Mouse (Mus musculus) hindbrain, embryonic 14.5 days (tissue): ENCODE measurements around the gene Angptl1. TPM values are rescaled to one million over a fixed set of nuclear protein-coding genes. Genes with fewer than 3 reads are reported as not detected.

Source experiments
- ATAC-seq: fragments of 200-750 bp; cut with Nextera tagmentation; 2 replicates; pipeline ENCODE4 v1.8.0; 2017; ENCODE audit warnings: moderate number of reproducible peaks, mild to moderate bottlenecking, moderate TSS enrichment, moderate library complexity; ENCODE audit not compliant: low FRiP score
- DNase-seq: peaks from one replicate; pipeline ENCODE4 v3.0.0-alpha.2; 2015; ENCODE audit warnings: low spot score
- H3K27ac ChIP-seq: fragments of 300-500 bp; sonication (generic); 2 replicates; pipeline ENCODE4 v1.5.1; 2014; ENCODE audit warnings: mild to moderate bottlenecking, moderate library complexity
- H3K27me3 ChIP-seq: fragments of 300-500 bp; sonication (generic); 2 replicates; pipeline ENCODE4 v1.6.1; 2014; ENCODE audit warnings: mild to moderate bottlenecking, low read length, mixed read lengths; ENCODE audit not compliant: control insufficient read depth, insufficient read depth
- H3K36me3 ChIP-seq: fragments of 300-500 bp; sonication (generic); replicated peaks from 2 replicates; pipeline ENCODE4 v1.6.1; 2014; ENCODE audit not compliant: control insufficient read depth, insufficient read depth
- H3K4me1 ChIP-seq: fragments of 300-500 bp; sonication (generic); replicated peaks from 2 replicates; pipeline ENCODE4 v1.6.1; 2014; ENCODE audit warnings: antibody characterized with exemption, low read length, mixed read lengths; ENCODE audit not compliant: control insufficient read depth, insufficient read depth
- H3K4me2 ChIP-seq: fragments of 300-500 bp; sonication (generic); replicated peaks from 2 replicates; pipeline ENCODE4 v1.6.1; 2014; ENCODE audit warnings: mild to moderate bottlenecking, moderate library complexity
- H3K4me3 ChIP-seq: fragments of 300-500 bp; sonication (generic); replicated peaks from 2 replicates; pipeline ENCODE4 v1.5.1; 2014; ENCODE audit warnings: mild to moderate bottlenecking, low read length
- H3K9ac ChIP-seq: fragments of 300-500 bp; sonication (generic); 2 replicates; pipeline ENCODE4 v1.6.1; 2014
- H3K9me3 ChIP-seq: fragments of 300-500 bp; sonication (generic); 2 replicates; pipeline ENCODE4 v1.6.1; 2016; ENCODE audit warnings: low read length; ENCODE audit not compliant: control insufficient read depth
- WGBS: fragments of 180-500 bp; shearing (Covaris S2); extraction: QIAGEN DNeasy Blood & Tissue Kit; methylation state at CpG from one replicate; pipeline ENCODE4 v1.1.7; 2014; 5-methylcytosine and 5-hydroxymethylcytosine counted together
- polyA plus RNA-seq: library from polyadenylated mRNA; unstranded; fragments of >200 nt; fragmentation: Nextera tagmentation; extraction: Ambion mirVana; gene quantifications from 2 replicates; pipeline ENCODE4 v1.2.1, GENCODE M21; 2014

Gene Angptl1
- polyA plus RNA-seq, result 2.2 and 3.6 TPM in 2 replicates

DNA sequence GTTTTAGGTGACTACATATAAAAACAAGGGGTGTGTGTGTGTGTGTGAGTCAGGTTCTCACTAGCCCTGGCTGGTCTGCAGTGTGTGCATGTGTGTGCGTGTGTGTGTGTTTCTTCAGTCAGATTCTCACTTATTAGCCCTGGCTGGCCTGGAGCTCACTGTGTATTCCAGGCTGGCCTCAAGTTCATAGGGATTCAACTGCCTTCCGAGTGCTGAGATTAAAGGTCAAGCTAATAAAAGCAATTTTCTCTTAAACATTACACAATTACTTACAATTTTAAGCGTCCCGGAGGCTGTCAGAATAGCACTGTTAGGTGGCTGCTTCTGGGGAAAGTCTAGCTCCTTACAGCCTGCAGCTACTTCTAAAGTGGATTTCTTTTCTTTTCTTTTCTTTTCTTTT, at the start of gene Angptl1:
Gene Angptl1, plus strand, starts transcription at position 386 of the 400 bp plus-strand sequence.
- Histone ChIP-seq H3K27me3 (no peaks in the 10 kb centered on the region), H3K36me3 (no peaks in the 10 kb centered on the region), H3K4me2 (peak within 1 kb of the TSS; percentile 28; the same call in 1 of the 2 replicates), H3K4me3 (no peak within 1 kb of the TSS), H3K4me1 (0 out of 2 replicates have a peak, but pooled peaks cover 5% of the 10 kb centered on the region), H3K9ac (no peak within 1 kb of the TSS), H3K9me3 (no peaks in the 10 kb centered on the region), H3K27ac (no peak within 1 kb of the TSS; the same call in 1 of the 2 replicates)
- WGBS, result 55% methylated on average over 4 of the region's 4 CpGs
- ATAC-seq (no peak), DNase-seq (no peak)

DNA sequence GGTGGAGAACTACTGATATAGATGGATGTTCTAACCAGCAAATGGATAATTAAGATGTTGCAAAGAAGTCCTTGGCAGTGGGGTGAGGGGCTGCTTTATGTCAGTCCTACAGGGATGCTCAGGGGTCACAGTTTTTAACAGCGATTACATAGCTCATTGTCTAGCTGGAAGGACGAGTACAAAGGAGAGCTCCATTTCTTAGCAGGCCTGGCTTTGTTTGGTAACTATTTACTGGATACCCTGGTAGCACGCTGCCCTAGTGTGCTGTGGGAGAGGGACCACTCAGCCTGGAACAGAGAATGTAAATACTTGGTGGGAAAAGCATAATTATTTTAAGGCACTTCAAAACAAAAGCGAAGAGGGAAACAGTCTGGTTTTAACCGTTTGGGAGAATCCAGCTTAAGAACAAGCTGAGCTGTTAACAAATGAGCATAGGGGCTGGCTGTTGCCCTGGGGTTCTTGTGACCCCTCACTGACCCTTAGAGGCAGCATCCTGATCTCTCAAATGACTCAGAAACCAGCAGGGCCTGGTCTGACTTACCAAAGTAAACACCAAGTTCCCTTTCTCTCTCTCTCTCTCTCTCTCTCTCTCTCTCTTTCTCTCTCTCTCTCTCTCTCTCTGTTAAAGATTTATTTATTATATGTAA, 48.4 kb upstream of the Angptl1 start:
- H3K36me3 ChIP-seq, result no peaks in the 10 kb centered on the region
- WGBS, result 8% methylated on average over 5 of the region's 5 CpGs
- ATAC-seq (no peak; the same call in 1 of the 2 replicates), DNase-seq (no peak)
- no peak overlapping the region for H3K27ac ChIP-seq
- H3K4me3 ChIP-seq, result no peak overlapping the region
- no peaks in the 10 kb centered on the region for H3K9me3 ChIP-seq
- no peak overlapping the region for H3K9ac ChIP-seq
- no peaks in the 10 kb centered on the region for H3K27me3 ChIP-seq
- no peak overlapping the region for H3K4me2 ChIP-seq
- H3K4me1 ChIP-seq, result peaks cover 5% of the 10 kb centered on the region

DNA sequence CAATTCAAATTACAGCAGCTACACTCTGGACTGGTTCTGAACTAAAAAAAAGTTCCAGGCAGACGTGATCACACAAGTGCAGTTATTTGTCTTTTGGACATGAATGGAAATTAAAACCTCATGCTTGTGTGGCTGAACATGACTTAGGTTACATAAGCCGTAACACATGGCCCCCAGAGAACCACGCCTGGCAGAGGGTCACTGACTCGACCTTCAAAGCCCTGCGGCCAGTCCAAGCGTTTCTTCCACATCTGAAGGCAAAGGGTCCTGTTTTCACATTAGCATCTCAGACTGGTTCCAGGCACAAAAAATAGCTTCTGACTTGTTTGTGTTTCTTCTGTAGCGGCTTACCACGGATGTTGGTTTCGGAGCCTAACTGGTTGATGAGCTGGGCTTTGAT, 42.1 kb upstream of the Angptl1 start:
- Histone ChIP-seq H3K9ac (no peak overlapping the region), H3K27me3 (no peaks in the 10 kb centered on the region), H3K4me1 (no peaks in the 10 kb centered on the region), H3K4me2 (no peak overlapping the region), H3K27ac (no peak overlapping the region), H3K9me3 (peaks cover 7% of the 10 kb centered on the region; the same call in 1 of the 2 replicates), H3K4me3 (no peak overlapping the region), H3K36me3 (no peaks in the 10 kb centered on the region)
- DNase-seq, result no peak
- ATAC-seq, result no peak
- 73% methylated on average over 9 of the region's 9 CpGs for WGBS

GRCm38 (mm10) chr1:156801276-156801675, 37.1 kb upstream of the Angptl1 start:
- peaks cover 7% of the 10 kb centered on the region; the same call in 1 of the 2 replicates for H3K36me3 ChIP-seq
- H3K9ac ChIP-seq, result no peak overlapping the region
- ATAC-seq, result no peak
- H3K27ac ChIP-seq, result no peak overlapping the region
- no peaks in the 10 kb centered on the region for H3K4me1 ChIP-seq
- H3K9me3 ChIP-seq, result peaks cover 7% of the 10 kb centered on the region; the same call in 1 of the 2 replicates
- H3K27me3 ChIP-seq, result no peaks in the 10 kb centered on the region
- H3K4me2 ChIP-seq, result no peak overlapping the region
- no peak overlapping the region for H3K4me3 ChIP-seq
- 85% methylated on average over 6 of the region's 6 CpGs for WGBS
- DNase-seq, result no peak

GRCm38 (mm10) chr1:156808332-156808731, 30.0 kb upstream of the Angptl1 start:
- 37% methylated on average over 10 of the region's 10 CpGs for WGBS
- no peak overlapping the region for H3K4me2 ChIP-seq
- H3K27me3 ChIP-seq, result no peaks in the 10 kb centered on the region
- ATAC-seq (no peak), DNase-seq (no peak)
- no peak overlapping the region for H3K4me3 ChIP-seq
- H3K4me1 ChIP-seq, result no peaks in the 10 kb centered on the region
- H3K9ac ChIP-seq, result no peak overlapping the region
- no peak overlapping the region for H3K27ac ChIP-seq
- no peaks in the 10 kb centered on the region for H3K9me3 ChIP-seq
- peaks cover 31% of the 10 kb centered on the region for H3K36me3 ChIP-seq

- Histone ChIP-seq H3K27ac (no peak overlapping the region), H3K27me3 (no peaks in the 10 kb centered on the region), H3K4me1 (no peaks in the 10 kb centered on the region), H3K4me3 (no peak overlapping the region), H3K9me3 (no peaks in the 10 kb centered on the region), H3K9ac (no peak overlapping the region), H3K4me2 (no peak overlapping the region), H3K36me3 (peaks cover 44% of the 10 kb centered on the region)
- WGBS, result 73% methylated on average over 7 of the region's 7 CpGs
- DNase-seq (no peak), ATAC-seq (no peak)
Observed at GRCm38 (mm10) chr1:156811928-156812327, 26.4 kb upstream of the Angptl1 start.

- no peaks in the 10 kb centered on the region for H3K27me3 ChIP-seq
- H3K4me3 ChIP-seq, result no peak overlapping the region
- DNase-seq (peak; percentile 38), ATAC-seq (no peak)
- no peak overlapping the region for H3K27ac ChIP-seq
- no peak overlapping the region for H3K9ac ChIP-seq
- no peaks in the 10 kb centered on the region for H3K9me3 ChIP-seq
- no peak overlapping the region for H3K4me2 ChIP-seq
- peaks cover 51% of the 10 kb centered on the region for H3K36me3 ChIP-seq
- WGBS, result 73% methylated on average over 8 of the region's 8 CpGs
- H3K4me1 ChIP-seq, result no peaks in the 10 kb centered on the region
Observed at GRCm38 (mm10) chr1:156812716-156813115, 25.6 kb upstream of the Angptl1 start.

GRCm38 (mm10) chr1:156813485-156813884, 24.9 kb upstream of the Angptl1 start:
- WGBS, result 81% methylated on average over 6 of the region's 6 CpGs
- no peaks in the 10 kb centered on the region for H3K9me3 ChIP-seq
- H3K36me3 ChIP-seq, result peaks cover 57% of the 10 kb centered on the region
- no peaks in the 10 kb centered on the region for H3K4me1 ChIP-seq
- DNase-seq (no peak), ATAC-seq (no peak)
- no peak overlapping the region for H3K9ac ChIP-seq
- no peak overlapping the region for H3K27ac ChIP-seq
- H3K4me2 ChIP-seq, result no peak overlapping the region
- no peaks in the 10 kb centered on the region for H3K27me3 ChIP-seq
- no peak overlapping the region for H3K4me3 ChIP-seq

- WGBS, result 97% methylated on average over 1 of the region's 1 CpGs
- Histone ChIP-seq H3K4me3 (no peak overlapping the region), H3K4me1 (no peaks in the 10 kb centered on the region), H3K27ac (no peak overlapping the region), H3K9ac (no peak overlapping the region), H3K9me3 (no peaks in the 10 kb centered on the region), H3K4me2 (no peak overlapping the region), H3K27me3 (no peaks in the 10 kb centered on the region), H3K36me3 (peaks cover 61% of the 10 kb centered on the region)
- DNase-seq (no peak), ATAC-seq (no peak)
Observed at GRCm38 (mm10) chr1:156819236-156819635, 19.1 kb upstream of the Angptl1 start.
